Mouse (Mus musculus) urinary bladder, postnatal 10 days (tissue): ENCODE data around the gene Ifitm10.
"Not testable (repeated sequence)": the region's sequence is repeated elsewhere in the genome, so short reads cannot be mapped to it uniquely, and the experiment has no call there.

Source experiments
- DNase-seq: peaks from one replicate; pipeline ENCODE4 v3.0.0; 2022; ENCODE audit warnings: low spot score

Ifitm10 gene

DNA sequence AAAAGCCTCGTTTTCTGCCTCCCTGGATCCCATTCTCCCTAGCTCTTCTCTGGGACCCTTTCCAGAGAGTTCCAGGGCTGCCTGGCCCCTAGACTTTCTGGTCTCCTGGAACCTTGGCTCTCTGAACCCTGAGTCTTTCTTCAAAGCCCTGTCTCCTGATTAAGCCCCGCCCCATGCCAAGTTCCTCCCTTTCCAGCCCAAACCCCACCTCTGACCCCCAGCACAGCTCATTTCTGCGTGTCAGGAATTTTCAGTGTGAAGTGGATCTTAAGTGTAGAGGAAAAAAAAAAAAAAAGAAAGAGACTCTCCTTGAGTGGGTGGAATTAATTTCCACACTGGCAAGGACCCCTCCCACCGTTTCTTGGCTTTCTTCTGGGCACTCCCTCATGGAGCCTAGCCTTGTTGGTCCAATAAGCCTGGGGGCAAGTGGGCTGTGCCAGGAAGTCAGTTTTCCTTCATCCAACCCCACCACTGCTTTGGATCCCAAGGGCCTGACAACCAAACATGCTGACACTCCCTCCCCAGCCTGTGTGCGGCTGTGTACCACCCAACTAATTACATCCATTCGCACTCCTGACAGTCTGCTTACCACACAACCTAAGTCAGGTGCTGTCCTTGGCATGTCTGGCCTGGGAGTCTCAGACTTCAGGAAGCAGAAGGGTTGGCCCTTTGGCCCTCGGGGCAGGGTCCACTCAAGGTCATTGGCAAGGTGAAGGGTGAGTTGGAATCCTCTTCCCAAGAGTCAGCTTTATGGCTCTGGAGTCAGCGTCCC lies at the start of gene Ifitm10:
Gene Ifitm10 (minus strand): TSS at position 113 of the 772 bp plus-strand sequence.
- DNase-seq: no peak

- no peak for DNase-seq
These were observed 48.3 kb upstream of the Ifitm10 start for GRCm38 (mm10) chr7:142421826-142422225.

GRCm38 (mm10) chr7:142419887-142420286 lies 46.3 kb upstream of the Ifitm10 start:
- no peak for DNase-seq

DNA sequence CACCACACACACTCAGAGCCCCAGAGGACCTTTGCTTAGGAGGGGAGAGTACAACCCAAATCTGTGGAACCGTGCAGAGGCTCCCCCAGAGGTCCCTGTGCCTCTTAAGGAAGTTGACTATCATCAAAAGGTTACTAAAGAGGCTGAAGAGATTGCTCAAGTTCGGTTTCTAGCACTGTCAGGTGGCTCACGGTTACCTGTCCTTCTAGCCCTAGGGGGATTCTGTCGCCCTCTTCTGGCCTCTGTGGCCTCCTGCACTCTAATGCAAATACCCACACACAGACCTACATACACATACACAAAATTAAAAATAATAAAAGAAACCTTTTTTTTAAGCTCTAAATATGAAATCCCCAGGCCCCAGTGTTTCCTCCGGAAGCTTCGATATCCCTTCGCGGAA lies 45.1 kb upstream of the Ifitm10 start:
- no peak for DNase-seq

- no peak for DNase-seq
These were observed 44.5 kb upstream of the Ifitm10 start for GRCm38 (mm10) chr7:142418027-142418426.

DNA sequence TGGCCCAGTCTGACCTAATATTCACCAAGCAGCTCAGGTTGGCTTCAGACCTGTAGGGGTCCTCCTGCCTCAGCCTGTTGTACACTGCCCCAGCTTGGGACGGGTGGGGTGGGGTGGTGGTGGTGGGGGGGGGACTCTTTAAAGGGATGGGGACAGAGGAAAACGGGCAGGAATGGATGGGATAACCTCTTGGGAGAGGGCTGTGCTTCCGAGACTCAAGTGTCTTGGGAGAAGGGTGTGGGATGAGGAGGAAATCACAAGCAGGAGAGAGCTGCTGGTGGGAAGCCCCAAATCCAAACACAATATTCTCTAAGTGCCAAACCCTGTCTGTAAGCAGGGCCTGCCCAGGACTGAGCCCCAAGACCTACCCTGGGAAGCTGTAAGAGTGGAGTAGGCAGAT lies 42.7 kb upstream of the Ifitm10 start:
- no peak for DNase-seq

GRCm38 (mm10) chr7:142415314-142415713 lies 41.8 kb upstream of the Ifitm10 start:
- no peak for DNase-seq

DNA sequence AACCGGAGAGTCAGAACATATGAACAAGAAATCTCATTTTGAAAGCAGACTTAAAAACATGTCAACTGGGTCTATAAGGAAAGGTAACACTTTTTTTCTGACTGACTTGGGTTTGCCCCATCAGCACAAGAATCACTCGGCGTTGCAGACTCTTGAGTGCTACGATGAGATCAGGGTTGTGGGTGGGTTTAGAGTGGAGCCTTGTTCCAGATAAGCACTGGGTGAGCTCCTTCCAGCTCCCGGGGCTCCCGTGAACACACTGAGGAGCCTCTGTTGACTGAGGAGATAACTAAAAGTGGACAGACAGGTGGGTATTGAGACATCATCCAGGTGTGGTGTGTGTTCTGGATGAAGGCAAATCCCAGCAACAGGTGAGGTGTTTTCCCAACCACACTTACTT lies 39.7 kb upstream of the Ifitm10 start:
- DNase-seq: no peak

GRCm38 (mm10) chr7:142409603-142410002 lies 36.0 kb upstream of the Ifitm10 start:
- no peak for DNase-seq

GRCm38 (mm10) chr7:142408686-142409085 lies 35.1 kb upstream of the Ifitm10 start:
- DNase-seq: no peak

DNA sequence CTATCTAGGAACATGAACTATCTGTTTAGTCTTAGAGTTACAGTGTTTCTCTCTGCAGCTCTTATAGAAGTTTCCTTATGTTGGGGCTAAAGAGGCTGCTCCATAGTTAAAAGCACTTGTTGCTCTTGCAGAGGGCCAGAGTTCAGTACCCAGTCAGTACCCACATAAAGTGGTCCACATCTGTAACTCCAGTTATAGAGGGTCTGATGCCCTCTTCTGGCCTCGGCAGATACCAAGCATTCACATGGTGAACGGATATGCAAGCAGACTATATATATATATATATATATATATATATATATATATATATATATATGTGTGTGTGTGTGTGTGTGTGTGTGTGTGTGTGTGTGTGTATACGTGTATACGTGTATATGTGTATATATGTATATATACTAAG lies 34.4 kb upstream of the Ifitm10 start:
- no peak for DNase-seq

DNA sequence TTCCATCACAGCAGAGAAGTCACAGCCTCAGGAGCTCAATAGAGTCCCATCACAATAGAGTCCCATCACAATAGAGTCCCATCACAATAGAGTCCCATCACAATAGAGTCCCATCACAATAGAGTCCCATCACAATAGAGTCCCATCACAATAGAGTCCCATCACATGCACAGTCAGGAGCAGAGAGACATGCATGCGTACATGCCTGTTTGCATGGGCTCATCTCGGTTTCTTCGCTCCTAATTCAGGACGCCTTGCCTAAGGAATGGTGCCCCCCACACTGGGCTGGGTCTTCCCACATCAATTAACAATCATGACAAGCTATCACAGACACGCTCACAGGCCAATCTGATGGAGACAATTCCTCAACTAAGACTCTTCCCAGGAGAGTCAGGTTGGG lies 31.6 kb upstream of the Ifitm10 start:
- DNase-seq: not testable (repeated sequence)

DNA sequence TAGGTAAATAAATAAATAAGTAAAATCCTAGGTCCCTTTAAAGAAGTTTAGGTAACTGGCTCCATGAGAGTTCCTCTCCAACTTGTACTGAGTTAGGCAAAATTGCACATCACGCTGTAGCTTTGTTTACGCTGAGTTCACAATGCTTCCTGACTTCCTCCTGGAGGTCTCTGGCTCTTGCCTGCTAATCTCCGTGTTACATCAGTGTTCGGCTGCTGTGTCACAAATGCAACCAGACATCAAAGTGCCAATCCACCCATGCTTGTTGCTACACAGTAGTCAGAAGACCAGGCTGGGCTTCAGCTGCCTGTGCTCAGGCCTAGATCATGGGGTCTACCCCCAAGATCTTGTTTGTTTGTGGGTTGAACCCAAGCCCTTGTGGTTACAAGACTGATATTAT lies 30.0 kb upstream of the Ifitm10 start:
- DNase-seq: no peak

- DNase-seq: no peak
These were observed 27.2 kb upstream of the Ifitm10 start for GRCm38 (mm10) chr7:142400750-142401142.

DNA sequence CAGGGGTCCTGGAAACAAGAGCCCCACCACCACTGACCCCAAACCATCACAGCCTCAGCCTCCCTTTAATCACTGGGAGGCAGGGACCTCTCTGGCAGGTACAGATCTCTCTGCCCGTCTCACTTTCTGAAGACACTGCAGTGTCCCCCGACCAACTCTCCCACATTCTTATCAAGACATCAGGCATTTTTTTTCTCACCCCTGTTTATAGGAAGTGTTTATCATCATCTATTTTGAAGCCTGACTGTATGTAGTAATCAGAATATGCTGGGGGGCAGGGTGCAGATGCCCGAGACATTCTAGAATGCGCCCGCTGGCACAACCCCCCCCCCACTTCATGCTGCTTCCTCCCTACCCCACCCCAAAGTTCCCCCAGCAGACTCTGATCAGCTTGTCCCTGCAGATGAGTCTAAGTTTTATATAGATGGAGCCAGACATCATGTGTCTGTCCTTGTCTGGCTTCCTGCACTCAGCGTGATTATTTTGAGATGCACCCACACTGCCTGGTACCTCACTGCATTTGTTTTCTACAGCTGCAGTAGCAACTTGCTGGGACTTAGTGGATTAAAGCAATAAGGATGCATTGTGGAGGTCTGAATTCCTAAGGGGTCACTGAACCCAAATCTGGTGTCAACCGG lies 26.7 kb upstream of the Ifitm10 start:
- no peak for DNase-seq

- no peak for DNase-seq
These were observed 25.7 kb upstream of the Ifitm10 start for GRCm38 (mm10) chr7:142399250-142399649.

DNA sequence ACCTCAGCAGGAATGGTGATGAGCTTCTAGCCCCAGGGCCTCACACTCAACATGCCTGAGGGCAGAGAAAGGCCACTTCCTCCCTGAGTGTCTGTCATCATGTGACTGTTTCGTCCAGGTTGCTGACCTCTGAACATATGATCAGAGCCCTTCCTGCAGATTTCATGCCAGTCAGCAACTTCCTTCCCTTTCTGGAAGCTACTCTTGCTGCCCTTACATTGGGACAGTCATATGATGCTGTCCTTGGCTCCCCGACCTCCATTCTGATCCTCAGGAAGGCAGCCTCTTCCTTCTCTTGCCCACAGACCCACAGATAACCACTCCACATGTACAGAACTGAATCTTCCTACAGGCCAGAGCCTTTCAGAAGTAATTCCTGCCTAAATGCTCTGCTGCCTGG lies 24.5 kb upstream of the Ifitm10 start:
- no peak for DNase-seq

GRCm38 (mm10) chr7:142396611-142397010 lies 23.1 kb upstream of the Ifitm10 start:
- no peak for DNase-seq

DNA sequence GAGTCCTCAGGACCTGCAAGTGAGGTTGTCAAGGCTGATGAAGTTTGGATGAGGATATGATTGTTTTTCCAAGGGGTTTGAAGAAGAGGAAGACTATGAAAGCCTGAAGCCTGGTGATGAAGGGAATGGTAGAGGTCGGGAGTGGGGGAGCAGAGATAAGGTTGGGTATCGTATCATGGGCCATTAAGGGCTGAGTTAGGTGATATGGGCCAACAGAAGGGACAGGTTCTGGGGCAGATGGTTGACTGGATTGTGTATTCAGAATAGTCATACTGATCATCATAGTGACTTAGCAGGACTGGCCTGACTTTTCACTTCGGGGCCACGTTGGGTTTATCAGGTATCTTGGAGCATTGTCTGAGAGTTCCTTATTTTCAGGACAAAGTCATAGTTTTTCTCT lies 21.9 kb upstream of the Ifitm10 start:
- no peak for DNase-seq

- DNase-seq: no peak
These were observed 21.0 kb upstream of the Ifitm10 start for GRCm38 (mm10) chr7:142394261-142395190.

DNA sequence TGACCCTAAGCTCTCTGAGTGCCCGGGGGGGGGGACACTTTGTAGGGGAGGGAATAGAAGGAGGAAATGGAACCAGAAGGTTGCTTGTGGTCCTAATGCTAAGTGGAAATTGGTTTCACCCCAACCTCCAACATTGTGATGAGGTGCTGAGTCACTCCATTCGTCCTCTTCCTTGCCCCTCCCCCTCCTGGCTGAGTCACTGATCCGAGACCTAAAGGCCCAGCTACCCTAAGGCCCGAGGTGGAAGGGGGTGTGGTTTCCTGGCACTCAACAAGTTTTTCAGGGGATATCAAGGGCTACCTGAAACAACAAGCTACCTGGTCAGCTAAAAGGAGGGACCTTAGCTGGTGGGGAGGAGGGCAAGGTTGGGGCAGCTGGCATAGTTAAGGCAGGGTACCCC lies 19.6 kb upstream of the Ifitm10 start:
- DNase-seq: no peak

DNA sequence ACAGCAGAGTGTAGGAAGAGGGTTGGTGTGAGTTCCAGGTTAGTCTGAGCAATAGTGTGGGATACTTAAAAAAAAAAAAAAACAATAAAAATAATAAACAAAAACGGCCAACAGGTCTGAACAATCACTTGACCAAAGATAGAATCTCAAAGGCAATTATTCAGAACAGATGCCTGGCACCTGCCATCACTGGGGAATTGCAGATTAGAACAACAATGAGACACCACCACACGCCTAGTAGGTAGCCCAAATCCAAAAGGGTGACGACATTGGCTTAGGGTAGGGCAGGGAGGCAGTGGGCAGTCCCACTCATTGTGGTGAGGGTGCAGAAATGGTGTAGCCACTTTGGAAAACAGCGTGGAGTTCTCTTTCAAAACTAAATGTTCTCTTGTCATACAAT lies 18.1 kb upstream of the Ifitm10 start:
- DNase-seq: no peak

- no peak for DNase-seq
These were observed 17.6 kb upstream of the Ifitm10 start for GRCm38 (mm10) chr7:142391108-142391507.
